Mouse (Mus musculus): ENCODE measurements around the gene Ccdc80.
A peak's percentile ranks its signal among the peaks of the same experiment; 100 is the strongest.

Ccdc80 gene

GRCm38 (mm10) chr16:45093137-45093731 lies at the start of gene Ccdc80:
TSS of gene Ccdc80 (plus strand) at chr16:45093402.
- no peak for DNase-seq

- DNase-seq = no peak
Measured at GRCm38 (mm10) chr16:45044844-45045243, 48.4 kb upstream of the Ccdc80 start.

GRCm38 (mm10) chr16:45057222-45057621 lies 36.0 kb upstream of the Ccdc80 start:
- DNase-seq = no peak

- no peak for DNase-seq
Measured at GRCm38 (mm10) chr16:45057922-45058321, 35.3 kb upstream of the Ccdc80 start.

GRCm38 (mm10) chr16:45061140-45061539 lies 32.1 kb upstream of the Ccdc80 start:
- no peak for DNase-seq

- DNase-seq = no peak
Measured at GRCm38 (mm10) chr16:45070383-45071083, 22.7 kb upstream of the Ccdc80 start.

GRCm38 (mm10) chr16:45071424-45071823 lies 21.8 kb upstream of the Ccdc80 start:
- DNase-seq = no peak

- DNase-seq = no peak
Measured at GRCm38 (mm10) chr16:45077517-45078080, 15.6 kb upstream of the Ccdc80 start.

- no peak for DNase-seq
Measured at GRCm38 (mm10) chr16:45079322-45079721, 13.9 kb upstream of the Ccdc80 start.

- no peak for DNase-seq
Measured at GRCm38 (mm10) chr16:45088842-45089241, 4.4 kb upstream of the Ccdc80 start.

- DNase-seq = peak; percentile 24 to 64
Measured at GRCm38 (mm10) chr16:45090005-45090404, 3.2 kb upstream of the Ccdc80 start.

- no peak for DNase-seq
Measured at GRCm38 (mm10) chr16:45094136-45094756, 1.0 kb downstream of the Ccdc80 start.

- DNase-seq = no peak
Measured at GRCm38 (mm10) chr16:45095030-45095429, 1.8 kb downstream of the Ccdc80 start.

- no peak for DNase-seq
Measured at GRCm38 (mm10) chr16:45095561-45096482, 2.6 kb downstream of the Ccdc80 start.

GRCm38 (mm10) chr16:45097467-45097866 lies 4.3 kb downstream of the Ccdc80 start:
- no peak for DNase-seq

- no peak for DNase-seq
Measured at GRCm38 (mm10) chr16:45098186-45098885, 5.1 kb downstream of the Ccdc80 start.

GRCm38 (mm10) chr16:45098886-45099210 lies 5.6 kb downstream of the Ccdc80 start:
- no peak for DNase-seq

- no peak for DNase-seq
Measured at GRCm38 (mm10) chr16:45100892-45101291, 7.7 kb downstream of the Ccdc80 start.

GRCm38 (mm10) chr16:45104993-45105392 lies 11.8 kb downstream of the Ccdc80 start:
- DNase-seq = no peak

- DNase-seq = no peak
Measured at GRCm38 (mm10) chr16:45108203-45108878, 15.1 kb downstream of the Ccdc80 start.

GRCm38 (mm10) chr16:45110498-45110897 lies 17.3 kb downstream of the Ccdc80 start:
- peak; percentile 38 to 55 for DNase-seq

- no peak for DNase-seq
Measured at GRCm38 (mm10) chr16:45117200-45117599, 24.0 kb downstream of the Ccdc80 start.

All from kidney, adult 8-10 months (tissue).